Mouse (Mus musculus) heart, adult 2 months (tissue): ENCODE results near the gene Fam171a2.

Experiments
- CTCF ChIP-seq: fragments of 200-600 bp; IDR thresholded peaks from 2 replicates; pipeline ENCODE4 v1.8.1; 2022; ENCODE audit warnings: antibody characterized with exemption, mild to moderate bottlenecking, moderate library complexity
- EP300 ChIP-seq: fragments of 200-500 bp; IDR thresholded peaks from 2 replicates; pipeline ENCODE4 v1.6.1; 2011; ENCODE audit warnings: low read depth, low read length, control low read depth; ENCODE audit not compliant: insufficient read depth
- POLR2A ChIP-seq: fragments of 200-500 bp; IDR thresholded peaks from 2 replicates; pipeline ENCODE4 v1.6.1; 2011; ENCODE audit warnings: mild to moderate bottlenecking, low read depth, low read length, control low read depth; ENCODE audit not compliant: insufficient read depth

GRCm38 (mm10) chr11:102461764-102462163 is 14.3 kb upstream of the Fam171a2 start:
- no peak for TF ChIP-seq CTCF
- TF ChIP-seq POLR2A, result no peak
- TF ChIP-seq EP300, result no peak
